Mouse (Mus musculus): ENCODE data around the gene Scyl1. TPM values are rescaled to one million over a fixed set of nuclear protein-coding genes. Genes with fewer than 3 reads are reported as not detected.

Gene Scyl1
- polyA plus RNA-seq, 1 experiment from 2014 or later, result 56.9 TPM

DNA sequence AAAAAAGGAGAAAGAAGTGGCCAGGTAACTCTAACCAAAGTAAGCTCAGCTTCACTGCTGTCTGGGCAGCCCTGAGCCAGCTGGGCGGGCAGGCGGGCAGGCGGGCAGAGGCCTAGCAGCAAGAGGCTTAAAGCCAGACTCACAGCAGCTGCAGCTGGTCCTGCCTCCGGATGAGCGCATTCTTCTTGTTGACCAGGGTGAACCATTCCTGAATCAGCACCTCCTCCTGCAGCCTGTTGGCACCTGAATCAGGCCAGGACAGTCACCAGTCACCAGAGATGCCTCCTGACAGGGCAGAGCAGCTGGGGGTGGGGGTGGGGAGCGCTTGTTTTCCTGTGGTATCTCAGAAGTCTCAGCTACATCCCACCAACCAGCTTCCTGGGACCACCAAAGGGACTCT is 61.2 kb downstream of the Scyl1 start:
- WGBS, result 96% methylated on average over 6 of the region's 6 CpGs
- peaks cover 87% of the 10 kb centered on the region for H3K36me3 ChIP-seq (ENCODE audit: control insufficient read depth, insufficient read depth, low read length)
- ATAC-seq (ENCODE audit: insufficient number of reproducible peaks, insufficient read depth, low FRiP score, low read depth), result no peak

More for the DNA sequence above, 61.2 kb downstream of the Scyl1 start:
- H3K27ac ChIP-seq (replicated peaks in 1 of 2; ENCODE audit: control insufficient read depth in 1 of 2, insufficient read depth in 1 of 2, low read depth in 2 of 2, low read length in 2 of 2), result no peak overlapping the region
- peaks cover 7 to 20% of the 10 kb centered on the region in 2 experiments for H3K4me1 ChIP-seq (ENCODE audit: control insufficient read depth in 2 of 2, insufficient read depth in 2 of 2, low read length in 2 of 2)
- no peaks in the 10 kb centered on the region for H3K27me3 ChIP-seq (ENCODE audit: control insufficient read depth, insufficient read depth, low read length)
- no peak overlapping the region for H3K9ac ChIP-seq (ENCODE audit: low read length)
- H3K9me3 ChIP-seq (ENCODE audit: control insufficient read depth, low read length), result no peaks in the 10 kb centered on the region
- no peak overlapping the region for H3K4me3 ChIP-seq (ENCODE audit: control insufficient read depth in 1 of 2, insufficient read depth in 1 of 2, low read depth in 1 of 2, low read length in 2 of 2)
- no peak overlapping the region for H3K4me2 ChIP-seq (ENCODE audit: low read length)

Other genes with a start within 250 kb of the Scyl1 start
- gene Ovol1, start 210.8 kb downstream of the Scyl1 start, polyA plus RNA-seq (2014; fragmentation: Nextera tagmentation; extraction: Ambion mirVana), result 0.09 TPM in 1 of 2 replicates, not detected in the other
- 2.5 and 3.0 TPM in 2 replicates for gene Ap5b1, start 203.4 kb downstream of the Scyl1 start, polyA plus RNA-seq (2014; fragmentation: Nextera tagmentation; extraction: Ambion mirVana)
- 68.8 and 78.5 TPM in 2 replicates for gene Rnaseh2c, start 169.5 kb downstream of the Scyl1 start, polyA plus RNA-seq (2014; fragmentation: Nextera tagmentation; extraction: Ambion mirVana)
- 19.7 and 20.0 TPM in 2 replicates for gene Kat5, start 161.2 kb downstream of the Scyl1 start, polyA plus RNA-seq (2014; fragmentation: Nextera tagmentation; extraction: Ambion mirVana)
- 35.1 and 36.9 TPM in 2 replicates for gene Rela, start 133.9 kb downstream of the Scyl1 start, polyA plus RNA-seq (2014; fragmentation: Nextera tagmentation; extraction: Ambion mirVana)
- 16.7 and 17.2 TPM in 2 replicates for gene Sipa1, start 107.7 kb downstream of the Scyl1 start, polyA plus RNA-seq (2014; fragmentation: Nextera tagmentation; extraction: Ambion mirVana)
- gene Map3k11, start 82.7 kb downstream of the Scyl1 start, polyA plus RNA-seq (2014; fragmentation: Nextera tagmentation; extraction: Ambion mirVana), result 16.7 and 22.4 TPM in 2 replicates
- gene Pcnx3, start 82.5 kb downstream of the Scyl1 start, polyA plus RNA-seq (2014; fragmentation: Nextera tagmentation; extraction: Ambion mirVana), result 15.3 and 17.3 TPM in 2 replicates
- 0.26 and 0.27 TPM in 2 replicates for gene Kcnk7, start 67.1 kb downstream of the Scyl1 start, polyA plus RNA-seq (2014; fragmentation: Nextera tagmentation; extraction: Ambion mirVana)
- gene Ehbp1l1, start 45.1 kb downstream of the Scyl1 start, polyA plus RNA-seq (2014; fragmentation: Nextera tagmentation; extraction: Ambion mirVana), result 66.5 and 67.1 TPM in 2 replicates
- 86.1 and 89.5 TPM in 2 replicates for gene Fam89b, start 41.8 kb downstream of the Scyl1 start, polyA plus RNA-seq (2014; fragmentation: Nextera tagmentation; extraction: Ambion mirVana)
- 35.7 and 39.0 TPM in 2 replicates for gene Ltbp3, start 30.5 kb downstream of the Scyl1 start, polyA plus RNA-seq (2014; fragmentation: Nextera tagmentation; extraction: Ambion mirVana)
- gene Frmd8, start 103.9 kb upstream of the Scyl1 start, polyA plus RNA-seq (2014; fragmentation: Nextera tagmentation; extraction: Ambion mirVana), result 18.5 and 19.2 TPM in 2 replicates
- gene Slc25a45, start 106.4 kb upstream of the Scyl1 start, polyA plus RNA-seq (2014; fragmentation: Nextera tagmentation; extraction: Ambion mirVana), result 1.7 and 2.8 TPM in 2 replicates
- gene Tigd3, start 122.7 kb upstream of the Scyl1 start, polyA plus RNA-seq (2014; fragmentation: Nextera tagmentation; extraction: Ambion mirVana), result 1.1 and 1.8 TPM in 2 replicates
- 85.8 and 86.9 TPM in 2 replicates for gene Dpf2, start 141.6 kb upstream of the Scyl1 start, polyA plus RNA-seq (2014; fragmentation: Nextera tagmentation; extraction: Ambion mirVana)
- gene Cdc42ep2, start 153.4 kb upstream of the Scyl1 start, polyA plus RNA-seq (2014; fragmentation: Nextera tagmentation; extraction: Ambion mirVana), result 9.1 and 9.7 TPM in 2 replicates
- 42.7 and 45.1 TPM in 2 replicates for gene Pola2, start 192.8 kb upstream of the Scyl1 start, polyA plus RNA-seq (2014; fragmentation: Nextera tagmentation; extraction: Ambion mirVana)
- gene Slc22a20, start 214.7 kb upstream of the Scyl1 start, polyA plus RNA-seq (2014; fragmentation: Nextera tagmentation; extraction: Ambion mirVana), result not detected in 2 replicates
- gene Capn1, start 244.5 kb upstream of the Scyl1 start, polyA plus RNA-seq (2014; fragmentation: Nextera tagmentation; extraction: Ambion mirVana), result 6.5 and 7.3 TPM in 2 replicates